Mouse (Mus musculus) erythroblast, embryonic 14.5 days (primary cell): ENCODE results near the gene Rasgef1b. TPM values are rescaled to one million over a fixed set of nuclear protein-coding genes. Genes with fewer than 3 reads are reported as not detected.

Source experiments
- H3K27me3 ChIP-seq: 2 replicates; pipeline ENCODE4 v1.6.1; 2012; ENCODE audit warnings: inconsistent platforms; ENCODE audit not compliant: control insufficient read depth
- H3K36me3 ChIP-seq: 2 replicates; pipeline ENCODE4 v1.6.1; 2012; ENCODE audit warnings: mild to moderate bottlenecking, inconsistent platforms; ENCODE audit not compliant: control insufficient read depth
- H3K4me1 ChIP-seq: 2 replicates; pipeline ENCODE4 v1.6.1; 2012; ENCODE audit warnings: inconsistent platforms; ENCODE audit not compliant: control insufficient read depth
- H3K4me3 ChIP-seq: replicated peaks from 2 replicates; pipeline ENCODE3; 2012; ENCODE audit warnings: moderate library complexity, mild to moderate bottlenecking, inconsistent platforms
- H3K9me3 ChIP-seq: 2 replicates; pipeline ENCODE4 v1.6.1; 2012; ENCODE audit warnings: low read length, inconsistent platforms, mixed read lengths; ENCODE audit not compliant: control insufficient read depth
- GATA1 ChIP-seq: IDR thresholded peaks from 2 replicates; pipeline ENCODE4 v1.6.1; 2012; ENCODE audit warnings: low read length, inconsistent platforms, mixed read lengths
- TAL1 ChIP-seq: IDR thresholded peaks from 3 replicates; pipeline ENCODE4 v1.6.1; 2012; ENCODE audit warnings: low read length, inconsistent platforms, mixed read lengths
- polyA plus RNA-seq: library from polyadenylated mRNA; stranded (reverse); fragments of >175 nt; gene quantifications from 2 replicates; pipeline ENCODE4 v1.2.3, GENCODE M21; 2012

Rasgef1b gene
- polyA plus RNA-seq, 1 experiment, result 0.04 TPM

GRCm38 (mm10) chr5:99746087-99746486 lies 17.2 kb upstream of the Rasgef1b start:
- H3K9me3 ChIP-seq, result no peaks in the 10 kb centered on the region
- H3K4me1 ChIP-seq, result no peaks in the 10 kb centered on the region
- H3K4me3 ChIP-seq, result no peak overlapping the region
- no peaks in the 10 kb centered on the region for H3K27me3 ChIP-seq
- no peaks in the 10 kb centered on the region for H3K36me3 ChIP-seq
- TF ChIP-seq TAL1 (no peak), GATA1 (no peak)

GRCm38 (mm10) chr5:99742874-99743273 lies 14.0 kb upstream of the Rasgef1b start:
- no peak for TF ChIP-seq TAL1
- TF ChIP-seq GATA1, result no peak
- Histone ChIP-seq H3K4me1 (no peaks in the 10 kb centered on the region), H3K27me3 (no peaks in the 10 kb centered on the region), H3K36me3 (no peaks in the 10 kb centered on the region), H3K4me3 (no peak overlapping the region), H3K9me3 (no peaks in the 10 kb centered on the region)

- TF ChIP-seq GATA1, result no peak
- TF ChIP-seq TAL1, result no peak
- H3K4me1 ChIP-seq, result no peaks in the 10 kb centered on the region
- H3K36me3 ChIP-seq, result no peaks in the 10 kb centered on the region
- H3K4me3 ChIP-seq, result no peak overlapping the region
- H3K27me3 ChIP-seq, result no peaks in the 10 kb centered on the region
- no peaks in the 10 kb centered on the region for H3K9me3 ChIP-seq
Observed at GRCm38 (mm10) chr5:99742056-99742455, 13.2 kb upstream of the Rasgef1b start.

- H3K4me1 ChIP-seq, result no peaks in the 10 kb centered on the region
- no peak overlapping the region for H3K4me3 ChIP-seq
- H3K27me3 ChIP-seq, result no peaks in the 10 kb centered on the region
- no peaks in the 10 kb centered on the region for H3K36me3 ChIP-seq
- TF ChIP-seq TAL1 (no peak), GATA1 (no peak)
- no peaks in the 10 kb centered on the region for H3K9me3 ChIP-seq
Observed at GRCm38 (mm10) chr5:99737937-99738727, 9.3 kb upstream of the Rasgef1b start.

- Histone ChIP-seq H3K27me3 (peaks cover 46% of the 10 kb centered on the region), H3K9me3 (no peaks in the 10 kb centered on the region), H3K4me1 (no peaks in the 10 kb centered on the region)
Observed at GRCm38 (mm10) chr5:99729931-99730330, 1.1 kb upstream of the Rasgef1b start.

GRCm38 (mm10) chr5:99729361-99729882 lies 557 bp upstream of the Rasgef1b start:
- peaks cover 46% of the 10 kb centered on the region for H3K27me3 ChIP-seq
- H3K9me3 ChIP-seq, result no peaks in the 10 kb centered on the region
- TF ChIP-seq TAL1 (no peak), GATA1 (no peak)
- H3K36me3 ChIP-seq, result no peaks in the 10 kb centered on the region
- H3K4me3 ChIP-seq, result no peak overlapping the region
- H3K4me1 ChIP-seq, result no peaks in the 10 kb centered on the region

More at GRCm38 (mm10) chr5:99729931-99730330, 1.1 kb upstream of the Rasgef1b start:
- TF ChIP-seq GATA1 (no peak), TAL1 (no peak)
- Histone ChIP-seq H3K4me3 (no peak overlapping the region), H3K36me3 (no peaks in the 10 kb centered on the region)

GRCm38 (mm10) chr5:99728027-99728451 lies 826 bp downstream of the Rasgef1b start:
- Histone ChIP-seq H3K4me1 (no peaks in the 10 kb centered on the region), H3K27me3 (peaks cover 46% of the 10 kb centered on the region), H3K9me3 (no peaks in the 10 kb centered on the region), H3K4me3 (no peak overlapping the region), H3K36me3 (no peaks in the 10 kb centered on the region)
- TF ChIP-seq GATA1, result no peak
- TF ChIP-seq TAL1, result no peak

GRCm38 (mm10) chr5:99723941-99724340 lies 4.9 kb downstream of the Rasgef1b start:
- Histone ChIP-seq H3K4me1 (no peaks in the 10 kb centered on the region), H3K4me3 (no peak overlapping the region), H3K9me3 (no peaks in the 10 kb centered on the region), H3K27me3 (peaks cover 24% of the 10 kb centered on the region), H3K36me3 (no peaks in the 10 kb centered on the region)
- TF ChIP-seq TAL1 (no peak), GATA1 (no peak)

- Histone ChIP-seq H3K4me3 (no peak overlapping the region), H3K27me3 (peaks cover 8% of the 10 kb centered on the region), H3K4me1 (no peaks in the 10 kb centered on the region), H3K9me3 (no peaks in the 10 kb centered on the region), H3K36me3 (no peaks in the 10 kb centered on the region)
- no peak for TF ChIP-seq TAL1
- TF ChIP-seq GATA1, result no peak
Observed at GRCm38 (mm10) chr5:99722310-99722709, 6.6 kb downstream of the Rasgef1b start.

GRCm38 (mm10) chr5:99720554-99720953 lies 8.3 kb downstream of the Rasgef1b start:
- Histone ChIP-seq H3K4me1 (no peaks in the 10 kb centered on the region), H3K36me3 (no peaks in the 10 kb centered on the region), H3K9me3 (no peaks in the 10 kb centered on the region), H3K27me3 (no peaks in the 10 kb centered on the region), H3K4me3 (no peak overlapping the region)
- TF ChIP-seq GATA1 (no peak), TAL1 (no peak)
